Mouse (Mus musculus): Measurements from ENCODE around the gene Tnfsf13. TPM values are rescaled to one million over a fixed set of nuclear protein-coding genes. Genes with fewer than 3 reads are reported as not detected.
A peak's percentile ranks its signal among the peaks of the same experiment; 100 is the strongest.

Gene Tnfsf13
- polyA plus RNA-seq, 1 experiment: 1.5 TPM

GRCm38 (mm10) chr11:69682840-69683533 is 2.6 kb downstream of the Tnfsf13 start:
- H3K4me3 ChIP-seq (ENCODE audit: insufficient read depth, low read length): no peak overlapping the region; the same call in 1 of the 2 replicates
- TF ChIP-seq POLR2A (IDR thresholded peaks at IDR 0.05; ENCODE audit: low read depth, low read length): peak; percentile 29; the same call in 1 of the 2 replicates
- peak; percentile 93 for TF ChIP-seq CTCF (IDR thresholded peaks at IDR 0.05; ENCODE audit: borderline replicate concordance, insufficient read depth, low read length)

GRCm38 (mm10) chr11:69682209-69682839 is 3.3 kb downstream of the Tnfsf13 start:
- TF ChIP-seq CTCF (IDR thresholded peaks at IDR 0.05; ENCODE audit: borderline replicate concordance, insufficient read depth, low read length) (no peak), POLR2A (IDR thresholded peaks at IDR 0.05; ENCODE audit: low read depth, low read length) (0 out of 2 replicates have a peak, but pooled peaks have one; percentile 18)
- H3K4me3 ChIP-seq (ENCODE audit: insufficient read depth, low read length): peak overlapping the region; percentile 54
- peak overlapping the region; percentile 85 for H3K27ac ChIP-seq (ENCODE audit: insufficient read depth, low read length)
- peaks cover 10% of the 10 kb centered on the region for H3K4me1 ChIP-seq (ENCODE audit: control insufficient read depth, insufficient read depth, low read length)

More at GRCm38 (mm10) chr11:69682840-69683533, 2.6 kb downstream of the Tnfsf13 start:
- Histone ChIP-seq H3K4me1 (ENCODE audit: control insufficient read depth, insufficient read depth, low read length) (peaks cover 10% of the 10 kb centered on the region), H3K27ac (ENCODE audit: insufficient read depth, low read length) (peak overlapping the region; percentile 95)

- peaks cover 9% of the 10 kb centered on the region for H3K4me1 ChIP-seq (ENCODE audit: control insufficient read depth, insufficient read depth, low read length)
- TF ChIP-seq CTCF (IDR thresholded peaks at IDR 0.05; ENCODE audit: borderline replicate concordance, insufficient read depth, low read length): no peak
- peak; percentile 95 for TF ChIP-seq POLR2A (IDR thresholded peaks at IDR 0.05; ENCODE audit: low read depth, low read length)
- H3K27ac ChIP-seq (ENCODE audit: insufficient read depth, low read length): peak within 1 kb of the TSS; percentile 95
- peak within 1 kb of the TSS; percentile 96 for H3K4me3 ChIP-seq (ENCODE audit: insufficient read depth, low read length)
Measured at GRCm38 (mm10) chr11:69681314-69682208, 4.0 kb downstream of the Tnfsf13 start, which contains the start of gene Senp3. Gene Senp3, minus strand, starts transcription at chr11:69682084.

- TF ChIP-seq POLR2A (IDR thresholded peaks at IDR 0.05; ENCODE audit: low read depth, low read length): no peak
- TF ChIP-seq CTCF (IDR thresholded peaks at IDR 0.05; ENCODE audit: borderline replicate concordance, insufficient read depth, low read length): no peak
- Histone ChIP-seq H3K4me3 (ENCODE audit: insufficient read depth, low read length) (peak overlapping the region; percentile 96), H3K4me1 (ENCODE audit: control insufficient read depth, insufficient read depth, low read length) (peaks cover 7% of the 10 kb centered on the region), H3K27ac (ENCODE audit: insufficient read depth, low read length) (no peak overlapping the region)
Measured at GRCm38 (mm10) chr11:69680136-69680855, 5.3 kb downstream of the Tnfsf13 start.

GRCm38 (mm10) chr11:69679144-69679543 is 6.4 kb downstream of the Tnfsf13 start:
- peaks cover 7% of the 10 kb centered on the region for H3K4me1 ChIP-seq (ENCODE audit: control insufficient read depth, insufficient read depth, low read length)
- no peak overlapping the region for H3K4me3 ChIP-seq (ENCODE audit: insufficient read depth, low read length)
- H3K27ac ChIP-seq (ENCODE audit: insufficient read depth, low read length): no peak overlapping the region
- TF ChIP-seq CTCF (IDR thresholded peaks at IDR 0.05; ENCODE audit: borderline replicate concordance, insufficient read depth, low read length) (no peak), POLR2A (IDR thresholded peaks at IDR 0.05; ENCODE audit: low read depth, low read length) (no peak)

GRCm38 (mm10) chr11:69672211-69672706 is 13.3 kb downstream of the Tnfsf13 start, which contains the start of gene Eif4a1:
Gene Eif4a1, minus strand, starts transcription at chr11:69672423.
- H3K4me3 ChIP-seq (ENCODE audit: insufficient read depth, low read length): peak within 1 kb of the TSS; percentile 100
- no peaks in the 10 kb centered on the region for H3K4me1 ChIP-seq (ENCODE audit: control insufficient read depth, insufficient read depth, low read length)
- TF ChIP-seq CTCF (IDR thresholded peaks at IDR 0.05; ENCODE audit: borderline replicate concordance, insufficient read depth, low read length) (no peak), POLR2A (IDR thresholded peaks at IDR 0.05; ENCODE audit: low read depth, low read length) (peak; percentile 99)
- H3K27ac ChIP-seq (ENCODE audit: insufficient read depth, low read length): peak within 1 kb of the TSS; percentile 86

- Histone ChIP-seq H3K27ac (ENCODE audit: insufficient read depth, low read length) (peak overlapping the region; percentile 86), H3K4me3 (ENCODE audit: insufficient read depth, low read length) (peak overlapping the region; percentile 100), H3K4me1 (ENCODE audit: control insufficient read depth, insufficient read depth, low read length) (no peaks in the 10 kb centered on the region)
- TF ChIP-seq POLR2A (IDR thresholded peaks at IDR 0.05; ENCODE audit: low read depth, low read length): no peak
- TF ChIP-seq CTCF (IDR thresholded peaks at IDR 0.05; ENCODE audit: borderline replicate concordance, insufficient read depth, low read length): no peak
Measured at GRCm38 (mm10) chr11:69671726-69672124, 13.9 kb downstream of the Tnfsf13 start.

- Histone ChIP-seq H3K4me3 (ENCODE audit: insufficient read depth, low read length) (peak overlapping the region; percentile 100), H3K4me1 (ENCODE audit: control insufficient read depth, insufficient read depth, low read length) (no peaks in the 10 kb centered on the region), H3K27ac (ENCODE audit: insufficient read depth, low read length) (peak overlapping the region; percentile 86)
- TF ChIP-seq POLR2A (IDR thresholded peaks at IDR 0.05; ENCODE audit: low read depth, low read length) (peak; percentile 47), CTCF (IDR thresholded peaks at IDR 0.05; ENCODE audit: borderline replicate concordance, insufficient read depth, low read length) (no peak)
Measured at GRCm38 (mm10) chr11:69670786-69671725, 14.5 kb downstream of the Tnfsf13 start.

Data from embryonic fibroblast, embryonic 13.5 days (primary cell).